Mouse (Mus musculus) hindbrain, embryonic 16.5 days (tissue): ENCODE data around the gene Piga. TPM values are rescaled to one million over a fixed set of nuclear protein-coding genes. Genes with fewer than 3 reads are reported as not detected.

Experiments used
- ATAC-seq: fragments of 200-750 bp; cut with Nextera tagmentation; 2 replicates; pipeline ENCODE4 v1.8.0; 2017; ENCODE audit warnings: moderate TSS enrichment, moderate library complexity
- H3K27ac ChIP-seq: fragments of 300-500 bp; sonication (generic); 2 replicates; pipeline ENCODE4 v1.5.1; 2014; ENCODE audit warnings: low read depth, mild to moderate bottlenecking, control low read depth, low read length, moderate library complexity
- H3K27me3 ChIP-seq: fragments of 300-500 bp; sonication (generic); replicated peaks from 2 replicates; pipeline ENCODE4 v1.6.1; 2014; ENCODE audit warnings: low read length; ENCODE audit not compliant: control insufficient read depth, insufficient read depth
- H3K36me3 ChIP-seq: fragments of 300-500 bp; sonication (generic); 2 replicates; pipeline ENCODE4 v1.6.1; 2014; ENCODE audit warnings: mild to moderate bottlenecking, low read length, moderate library complexity, mixed read lengths; ENCODE audit not compliant: control insufficient read depth, insufficient read depth
- H3K4me1 ChIP-seq: fragments of 300-500 bp; sonication (generic); 2 replicates; pipeline ENCODE4 v1.6.1; 2014; ENCODE audit warnings: low read depth, low read length; ENCODE audit not compliant: control insufficient read depth, insufficient read depth
- H3K4me2 ChIP-seq: fragments of 300-500 bp; sonication (generic); 2 replicates; pipeline ENCODE4 v1.6.1; 2014; ENCODE audit warnings: mild to moderate bottlenecking, low read length, control low read depth, moderate library complexity
- H3K4me3 ChIP-seq: fragments of 300-500 bp; sonication (generic); 2 replicates; pipeline ENCODE4 v1.5.1; 2014; ENCODE audit warnings: mild to moderate bottlenecking, low read length, control low read depth, moderate library complexity
- H3K9ac ChIP-seq: fragments of 300-500 bp; sonication (generic); 2 replicates; pipeline ENCODE4 v1.6.1; 2014; ENCODE audit warnings: low read depth, mild to moderate bottlenecking, control low read depth, low read length, moderate library complexity
- H3K9me3 ChIP-seq: fragments of 300-500 bp; sonication (generic); 2 replicates; pipeline ENCODE4 v1.6.1; 2014; ENCODE audit warnings: mild to moderate bottlenecking, low read length, moderate library complexity; ENCODE audit not compliant: control insufficient read depth
- WGBS: fragments of 180-500 bp; shearing (Covaris S2); extraction: QIAGEN DNeasy Blood & Tissue Kit; methylation state at CpG from one replicate; pipeline ENCODE4 v1.1.7; 2014; 5-methylcytosine and 5-hydroxymethylcytosine counted together
- polyA plus RNA-seq: library from polyadenylated mRNA; unstranded; fragments of >200 nt; fragmentation: Nextera tagmentation; extraction: Ambion mirVana; gene quantifications from 2 replicates; pipeline ENCODE4 v1.2.1, GENCODE M21; 2015

Gene Piga
- polyA plus RNA-seq: 4.7 and 5.2 TPM in 2 replicates

GRCm38 (mm10) chrX:164419471-164419939 lies at the start of gene Piga:
Piga (plus strand) TSS chrX:164419787.
- no peaks in the 10 kb centered on the region for H3K36me3 ChIP-seq
- ATAC-seq: peak; percentile 100

DNA sequence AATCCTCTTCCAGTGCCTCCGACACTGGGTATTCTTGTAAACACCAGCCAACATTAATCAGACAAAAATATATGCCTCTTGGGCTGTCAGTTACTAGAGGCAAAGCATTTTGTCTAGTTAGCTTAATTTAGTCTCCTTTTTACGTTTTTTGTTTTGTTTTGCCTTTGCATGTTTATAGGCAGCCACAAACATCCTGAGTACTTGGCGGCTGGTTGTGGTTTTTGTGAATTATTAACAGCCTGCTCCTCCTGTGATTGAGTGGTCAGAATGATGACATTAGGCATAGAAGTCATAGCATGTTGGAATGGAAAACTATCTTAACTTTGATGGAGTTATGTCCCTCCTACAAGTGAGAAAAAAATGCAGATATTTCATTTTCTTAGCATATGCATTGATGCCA lies 49.0 kb upstream of the Piga start:
- Histone ChIP-seq H3K4me1 (no peaks in the 10 kb centered on the region), H3K9ac (no peak overlapping the region), H3K27ac (no peak overlapping the region), H3K4me3 (no peak overlapping the region), H3K27me3 (no peaks in the 10 kb centered on the region), H3K36me3 (no peaks in the 10 kb centered on the region), H3K4me2 (no peak overlapping the region), H3K9me3 (no peaks in the 10 kb centered on the region)
- ATAC-seq: no peak
- WGBS: 76% methylated on average over 3 of the region's 3 CpGs

More at GRCm38 (mm10) chrX:164419471-164419939, at the start of gene Piga:
- peak within 1 kb of the TSS; percentile 71 for H3K9ac ChIP-seq
- no peaks in the 10 kb centered on the region for H3K9me3 ChIP-seq
- H3K4me1 ChIP-seq: peaks cover 6% of the 10 kb centered on the region
- WGBS: 23% methylated on average over 28 of the region's 40 CpGs
- peak within 1 kb of the TSS; percentile 72 for H3K27ac ChIP-seq
- H3K4me2 ChIP-seq: peak within 1 kb of the TSS; percentile 66
- H3K4me3 ChIP-seq: peak within 1 kb of the TSS; percentile 54
- H3K27me3 ChIP-seq: no peaks in the 10 kb centered on the region; the same call in 1 of the 2 replicates

DNA sequence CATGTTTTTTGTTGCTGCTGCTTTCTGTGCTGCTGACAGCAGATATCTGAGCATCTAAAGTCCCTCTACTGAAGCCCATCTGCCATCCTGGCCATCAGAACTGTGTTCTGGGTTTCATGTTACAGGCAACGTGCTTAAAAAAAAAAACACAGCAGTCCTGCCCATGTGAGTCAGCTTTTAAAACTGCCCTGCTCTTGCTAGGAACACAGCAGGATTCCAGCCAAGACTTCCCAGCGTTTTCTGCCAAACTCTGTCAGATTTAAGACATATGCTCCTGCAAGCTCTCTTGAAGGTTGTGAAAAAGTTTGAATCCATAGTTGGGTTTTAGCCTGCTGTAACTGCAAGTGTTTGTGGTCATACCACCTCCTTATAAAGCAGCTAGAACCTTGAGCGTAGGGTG lies 46.5 kb upstream of the Piga start, which contains the start of gene Vegfd:
TSS of gene Vegfd (plus strand) at position 298 of the 400 bp plus-strand sequence.
- no peaks in the 10 kb centered on the region for H3K27me3 ChIP-seq
- no peak within 1 kb of the TSS for H3K4me2 ChIP-seq
- no peak within 1 kb of the TSS for H3K4me3 ChIP-seq
- ATAC-seq: no peak
- H3K36me3 ChIP-seq: no peaks in the 10 kb centered on the region
- H3K9me3 ChIP-seq: no peaks in the 10 kb centered on the region
- WGBS: 49% methylated on average over 3 of the region's 3 CpGs
- no peak within 1 kb of the TSS for H3K9ac ChIP-seq
- no peak within 1 kb of the TSS for H3K27ac ChIP-seq
- no peaks in the 10 kb centered on the region for H3K4me1 ChIP-seq

DNA sequence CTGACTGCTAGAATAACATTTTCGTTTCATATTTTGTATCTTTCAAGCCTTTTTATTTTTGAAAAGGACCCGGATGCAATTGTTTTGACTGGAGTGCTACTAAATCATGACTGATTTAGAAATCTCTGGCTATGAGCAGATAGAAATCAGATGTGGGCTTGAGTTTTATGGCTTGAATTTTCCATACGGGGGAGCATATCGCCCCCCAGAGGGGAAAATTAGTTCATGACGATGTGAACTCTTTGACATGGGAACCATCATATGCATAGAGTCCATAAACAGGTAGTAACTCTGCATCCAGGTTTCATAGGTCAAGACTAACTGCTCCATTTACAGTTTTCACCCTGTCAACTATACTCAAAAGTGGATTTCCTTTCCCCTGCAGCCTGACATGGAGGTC lies 45.0 kb upstream of the Piga start:
- Histone ChIP-seq H3K4me1 (no peaks in the 10 kb centered on the region), H3K36me3 (no peaks in the 10 kb centered on the region), H3K4me2 (no peak overlapping the region), H3K27ac (no peak overlapping the region), H3K4me3 (no peak overlapping the region), H3K27me3 (no peaks in the 10 kb centered on the region), H3K9ac (no peak overlapping the region), H3K9me3 (no peaks in the 10 kb centered on the region)
- no peak for ATAC-seq
- WGBS: 63% methylated on average over 5 of the region's 5 CpGs

DNA sequence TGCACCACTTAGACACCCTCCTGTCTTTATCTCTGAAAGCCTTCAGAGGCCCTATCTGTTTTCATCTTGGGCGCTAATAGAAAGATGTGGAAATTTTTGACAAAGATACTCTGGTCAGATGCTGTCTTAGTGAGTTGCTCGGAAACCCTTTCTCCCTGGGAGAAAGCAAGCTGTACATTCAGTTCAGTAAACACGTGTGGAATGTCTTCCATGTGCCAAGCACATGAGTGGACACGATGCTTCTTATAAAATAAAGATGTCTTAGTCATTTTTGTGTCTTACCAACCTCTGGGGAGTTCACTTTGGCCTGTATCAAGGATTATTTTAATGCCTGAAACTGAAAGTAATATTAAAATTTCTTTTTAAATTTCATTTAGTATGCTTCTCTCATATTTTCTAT lies 39.9 kb upstream of the Piga start:
- Histone ChIP-seq H3K9ac (no peak overlapping the region), H3K27ac (no peak overlapping the region)
- no peak for ATAC-seq

GRCm38 (mm10) chrX:164381618-164382408 lies 37.8 kb upstream of the Piga start:
- Histone ChIP-seq H3K9me3 (no peaks in the 10 kb centered on the region), H3K4me2 (peak overlapping the region; percentile 80), H3K4me3 (peak overlapping the region; percentile 47), H3K4me1 (no peaks in the 10 kb centered on the region), H3K9ac (peak overlapping the region; percentile 51), H3K27me3 (no peaks in the 10 kb centered on the region), H3K27ac (no peak overlapping the region), H3K36me3 (no peaks in the 10 kb centered on the region)
- ATAC-seq: peak; percentile 99
- 14% methylated on average over 33 of the region's 33 CpGs for WGBS

More for the DNA sequence above, 39.9 kb upstream of the Piga start:
- Histone ChIP-seq H3K4me3 (no peak overlapping the region), H3K9me3 (no peaks in the 10 kb centered on the region), H3K4me2 (no peak overlapping the region), H3K36me3 (no peaks in the 10 kb centered on the region), H3K27me3 (no peaks in the 10 kb centered on the region), H3K4me1 (no peaks in the 10 kb centered on the region)
- 83% methylated on average over 4 of the region's 4 CpGs for WGBS

- WGBS: 83% methylated on average over 4 of the region's 4 CpGs
- Histone ChIP-seq H3K36me3 (no peaks in the 10 kb centered on the region), H3K9ac (no peak overlapping the region), H3K4me1 (no peaks in the 10 kb centered on the region), H3K4me2 (no peak overlapping the region), H3K27me3 (no peaks in the 10 kb centered on the region), H3K9me3 (no peaks in the 10 kb centered on the region), H3K4me3 (no peak overlapping the region), H3K27ac (no peak overlapping the region)
- ATAC-seq: no peak
Measured at GRCm38 (mm10) chrX:164394091-164394490, 25.5 kb upstream of the Piga start.

GRCm38 (mm10) chrX:164398456-164398855 lies 21.1 kb upstream of the Piga start:
- Histone ChIP-seq H3K27me3 (no peaks in the 10 kb centered on the region), H3K27ac (no peak overlapping the region), H3K4me1 (no peaks in the 10 kb centered on the region), H3K9me3 (no peaks in the 10 kb centered on the region), H3K9ac (no peak overlapping the region), H3K4me3 (no peak overlapping the region), H3K4me2 (no peak overlapping the region), H3K36me3 (no peaks in the 10 kb centered on the region)
- ATAC-seq: peak; percentile 76
- WGBS: 67% methylated on average over 3 of the region's 3 CpGs

GRCm38 (mm10) chrX:164405080-164405649 lies 14.4 kb upstream of the Piga start:
- H3K36me3 ChIP-seq: no peaks in the 10 kb centered on the region
- ATAC-seq: no peak
- no peak overlapping the region for H3K4me3 ChIP-seq
- H3K9ac ChIP-seq: no peak overlapping the region
- no peaks in the 10 kb centered on the region for H3K4me1 ChIP-seq
- no peak overlapping the region for H3K4me2 ChIP-seq
- no peak overlapping the region for H3K27ac ChIP-seq
- no peaks in the 10 kb centered on the region for H3K9me3 ChIP-seq
- no peaks in the 10 kb centered on the region for H3K27me3 ChIP-seq
